Mouse (Mus musculus) E14TG2a.4 (cell line): ENCODE data around the gene Gm49354.

Experiments
- CTCF ChIP-seq: conservative IDR thresholded peaks from 2 replicates; pipeline ENCODE4 v1.5.1; 2014; ENCODE audit warnings: low read length
- NANOG ChIP-seq: IDR thresholded peaks from 2 replicates; pipeline ENCODE4 v1.6.1; 2014; ENCODE audit warnings: borderline replicate concordance, low read length, mixed read lengths

DNA sequence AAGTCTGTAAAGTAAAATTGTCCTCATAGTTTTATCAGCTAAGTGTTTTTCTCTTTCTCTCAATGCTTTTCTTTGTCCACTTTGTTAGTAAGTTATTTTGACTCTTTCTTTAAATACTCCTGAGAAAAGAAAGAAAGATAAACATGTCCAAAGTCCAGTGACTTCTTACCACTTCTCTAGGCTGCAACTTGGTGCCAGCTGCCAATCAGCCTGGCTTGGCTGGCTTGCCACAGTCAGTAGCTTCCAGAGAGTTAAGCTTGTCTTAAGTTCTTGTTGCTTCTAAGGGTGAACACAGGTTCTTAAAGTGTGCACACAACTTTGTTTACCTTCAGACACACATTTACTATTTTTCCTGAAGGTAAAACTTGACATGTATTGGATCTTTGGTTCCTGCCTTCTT, 43.9 kb upstream of the Gm49354 start:
- no peak for TF ChIP-seq CTCF
- TF ChIP-seq NANOG, result no peak
